Mouse (Mus musculus) heart, adult 2 months (tissue): Measurements from ENCODE around the gene Gm21969. TPM values are rescaled to one million over a fixed set of nuclear protein-coding genes. Genes with fewer than 3 reads are reported as not detected.
A peak's percentile ranks its signal among the peaks of the same experiment; 100 is the strongest.

Experiments used
- DNase-seq, 2 experiments: peaks; one replicate each; pipeline ENCODE4 v3.0.0; 2021
- H3K27ac ChIP-seq: fragments of 200-600 bp; 2 replicates; pipeline ENCODE4 v1.8.1; 2022
- H3K27me3 ChIP-seq: fragments of 200-500 bp; 2 replicates; pipeline ENCODE4 v1.6.1; 2012; ENCODE audit warnings: mild to moderate bottlenecking, low read length, inconsistent platforms, mixed read lengths; ENCODE audit not compliant: control insufficient read depth, insufficient read depth
- H3K36me3 ChIP-seq: fragments of 200-500 bp; 2 replicates; pipeline ENCODE4 v1.6.1; 2012; ENCODE audit warnings: low read length, inconsistent platforms; ENCODE audit not compliant: control insufficient read depth, insufficient read depth
- H3K4me1 ChIP-seq: fragments of 200-500 bp; 2 replicates; pipeline ENCODE4 v1.6.1; 2011; ENCODE audit warnings: low read length; ENCODE audit not compliant: control insufficient read depth, insufficient read depth
- H3K4me3 ChIP-seq: fragments of 200-600 bp; 2 replicates; pipeline ENCODE4 v1.8.1; 2022
- H3K79me2 ChIP-seq: fragments of 200-500 bp; replicated peaks from 2 replicates; pipeline ENCODE4 v1.6.1; 2012; ENCODE audit warnings: mild to moderate bottlenecking, inconsistent platforms, low read length, moderate library complexity, mixed read lengths; ENCODE audit not compliant: control insufficient read depth, insufficient read depth
- H3K9ac ChIP-seq: fragments of 200-500 bp; 2 replicates; pipeline ENCODE4 v1.6.1; 2012; ENCODE audit warnings: low read depth, mild to moderate bottlenecking, control low read depth, inconsistent platforms, low read length, mixed read lengths
- CTCF ChIP-seq: fragments of 200-600 bp; IDR thresholded peaks from 2 replicates; pipeline ENCODE4 v1.8.1; 2022; ENCODE audit warnings: antibody characterized with exemption, mild to moderate bottlenecking, moderate library complexity
- EP300 ChIP-seq: fragments of 200-500 bp; IDR thresholded peaks from 2 replicates; pipeline ENCODE4 v1.6.1; 2011; ENCODE audit warnings: low read depth, low read length, control low read depth; ENCODE audit not compliant: insufficient read depth
- POLR2A ChIP-seq: fragments of 200-500 bp; IDR thresholded peaks from 2 replicates; pipeline ENCODE4 v1.6.1; 2011; ENCODE audit warnings: mild to moderate bottlenecking, low read depth, low read length, control low read depth; ENCODE audit not compliant: insufficient read depth
- WGBS: fragments of 180-500 bp; shearing (Covaris S2); methylation state at CpG from one replicate; pipeline ENCODE4 v1.1.7; 2018; 5-methylcytosine and 5-hydroxymethylcytosine counted together
- intact Hi-C: fragments of 180-260 bp; cut with DNase I; formaldehyde crosslinking; loops from one replicate; pipeline ENCODE4 v1.15.1; 2025
- polyA plus RNA-seq: library from polyadenylated mRNA; depleted of rRNA; stranded (reverse); fragments of >200 nt; gene quantifications from 2 replicates; pipeline ENCODE4 v1.2.3, GENCODE M21; 2012
- total RNA-seq, 2 experiments: library from RNA; stranded (reverse); gene quantifications; 2 replicates each; pipeline ENCODE4 v1.2.3; 2021

Gene Gm21969
- total and polyA plus RNA-seq, 3 experiments = not detected

- whole genome bisulfite sequencing = 19% methylated on average over 10 of the region's 10 CpGs
- peak overlapping the region; percentile 12; the same call in 1 of the 2 replicates for H3K9ac ChIP-seq
- DNase-seq = peak in 1 of 2 experiments; percentile 44
Measured at GRCm38 (mm10) chr4:139579003-139579402, 24.0 kb upstream of the Gm21969 start.

GRCm38 (mm10) chr4:139579466-139579865, 23.5 kb upstream of the Gm21969 start:
- intact Hi-C loops = no loop called here
- Histone ChIP-seq H3K9ac (no peak overlapping the region; the same call in 1 of the 2 replicates), H3K27me3 (no peaks in the 10 kb centered on the region), H3K79me2 (peaks cover 9% of the 10 kb centered on the region), H3K27ac (peak overlapping the region; percentile 85), H3K4me1 (peaks cover 31% of the 10 kb centered on the region), H3K4me3 (no peak overlapping the region), H3K36me3 (no peaks in the 10 kb centered on the region)
- WGBS = 35% methylated on average over 6 of the region's 6 CpGs
- no peak for TF ChIP-seq CTCF
- no peak for DNase-seq

More at GRCm38 (mm10) chr4:139579003-139579402, 24.0 kb upstream of the Gm21969 start:
- Histone ChIP-seq H3K27me3 (no peaks in the 10 kb centered on the region), H3K4me3 (peak overlapping the region; percentile 8; the same call in 1 of the 2 replicates), H3K79me2 (peaks cover 9% of the 10 kb centered on the region), H3K27ac (peak overlapping the region; percentile 85), H3K4me1 (peaks cover 31% of the 10 kb centered on the region), H3K36me3 (no peaks in the 10 kb centered on the region)
- no peak for TF ChIP-seq CTCF
- TF ChIP-seq POLR2A = no peak
- no peak for TF ChIP-seq EP300
- intact Hi-C loops = no loop called here

- intact Hi-C loops = loop anchor here (2.0 kb wide), 1 partner anchor 18 kb away; no protein-coding TSS in a partner anchor
- Histone ChIP-seq H3K9ac (peak overlapping the region; percentile 18), H3K27me3 (no peaks in the 10 kb centered on the region), H3K4me3 (peak overlapping the region; percentile 36), H3K4me1 (peaks cover 32% of the 10 kb centered on the region), H3K27ac (peak overlapping the region; percentile 85), H3K36me3 (no peaks in the 10 kb centered on the region), H3K79me2 (peaks cover 3% of the 10 kb centered on the region)
- peak in 1 of 2 experiments; percentile 70 for DNase-seq
- WGBS = 12% methylated on average over 15 of the region's 15 CpGs
- TF ChIP-seq EP300 (0 out of 2 replicates have a peak, but pooled peaks have one; percentile 16), CTCF (no peak), POLR2A (no peak)
Measured at GRCm38 (mm10) chr4:139580663-139581336, 22.2 kb upstream of the Gm21969 start.

GRCm38 (mm10) chr4:139581427-139582051, 21.4 kb upstream of the Gm21969 start:
- peak overlapping the region; percentile 36; the same call in 1 of the 2 replicates for H3K4me3 ChIP-seq
- TF ChIP-seq POLR2A (no peak), EP300 (no peak), CTCF (no peak)
- peaks cover 1% of the 10 kb centered on the region; the same call in 1 of the 2 replicates for H3K79me2 ChIP-seq
- no peak overlapping the region; the same call in 1 of the 2 replicates for H3K9ac ChIP-seq
- H3K27me3 ChIP-seq = no peaks in the 10 kb centered on the region
- H3K36me3 ChIP-seq = no peaks in the 10 kb centered on the region
- H3K27ac ChIP-seq = peak overlapping the region; percentile 85
- peak in 1 of 2 experiments; percentile 51 for DNase-seq
- intact Hi-C loops = loop anchor here (2.0 kb wide), 1 partner anchor 17 kb away; no protein-coding TSS in a partner anchor
- H3K4me1 ChIP-seq = peaks cover 30% of the 10 kb centered on the region
- 17% methylated on average over 6 of the region's 6 CpGs for WGBS

- WGBS = 69% methylated on average over 6 of the region's 6 CpGs
- Histone ChIP-seq H3K4me1 (peaks cover 30% of the 10 kb centered on the region), H3K4me3 (no peak overlapping the region), H3K79me2 (no peaks in the 10 kb centered on the region), H3K27ac (peak overlapping the region; percentile 51), H3K27me3 (no peaks in the 10 kb centered on the region), H3K9ac (no peak overlapping the region), H3K36me3 (no peaks in the 10 kb centered on the region)
- TF ChIP-seq POLR2A (no peak), EP300 (no peak), CTCF (no peak)
- DNase-seq = no peak
- intact Hi-C loops = no loop called here
Measured at GRCm38 (mm10) chr4:139582346-139582745, 20.6 kb upstream of the Gm21969 start.

- no peaks in the 10 kb centered on the region for H3K27me3 ChIP-seq
- H3K27ac ChIP-seq = no peak overlapping the region; the same call in 1 of the 2 replicates
- peak; percentile 18; the same call in 1 of the 2 replicates for TF ChIP-seq CTCF
- no peak for TF ChIP-seq EP300
- peaks cover 35% of the 10 kb centered on the region for H3K4me1 ChIP-seq
- H3K36me3 ChIP-seq = no peaks in the 10 kb centered on the region
- DNase-seq = no peak
- H3K4me3 ChIP-seq = no peak overlapping the region
- WGBS = 53% methylated on average over 3 of the region's 3 CpGs
- 0 out of 2 replicates have a peak, but pooled peaks cover 1% of the 10 kb centered on the region for H3K79me2 ChIP-seq
- no peak overlapping the region for H3K9ac ChIP-seq
- intact Hi-C loops = no loop called here
Measured at GRCm38 (mm10) chr4:139582903-139583302, 20.1 kb upstream of the Gm21969 start.
